Mouse (Mus musculus): ENCODE measurements around the gene Gm28308. TPM values are rescaled to one million over a fixed set of nuclear protein-coding genes. Genes with fewer than 3 reads are reported as not detected.

The Gm28308 gene
- total RNA-seq, 2 experiments from 2014 or later: not detected

- Histone ChIP-seq H3K27ac (no peak overlapping the region), H3K4me3 (no peak overlapping the region)
- intact Hi-C loops (cut with DNase I): loop anchor here (5.0 kb wide), 1 partner anchor 988 kb away; no protein-coding TSS in a partner anchor
- DNase-seq (ENCODE audit: extremely low spot score in 1 of 2, low spot score in 2 of 2): no peak
- TF ChIP-seq CTCF (IDR thresholded peaks at IDR 0.05): no peak
These were observed 47.4 kb downstream of the Gm28308 start for GRCm38 (mm10) chr6:52165441-52166370.

- Histone ChIP-seq H3K27ac (no peak within 1 kb of the TSS), H3K4me3 (no peak within 1 kb of the TSS)
- TF ChIP-seq CTCF (IDR thresholded peaks at IDR 0.05): no peak
- intact Hi-C loops (cut with DNase I): loop anchor here (5.0 kb wide), 2 partner anchors 147 to 988 kb away; partner anchors contain the start of gene Evx1
- no peak for DNase-seq (ENCODE audit: extremely low spot score in 1 of 2, low spot score in 2 of 2)
These were observed 48.3 kb downstream of the Gm28308 start, which contains the start of gene Hoxa2 for GRCm38 (mm10) chr6:52164626-52165440. Hoxa2 (minus strand) TSS chr6:52164831.

GRCm38 (mm10) chr6:52164051-52164625 is 49.0 kb downstream of the Gm28308 start:
- DNase-seq (ENCODE audit: extremely low spot score in 1 of 2, low spot score in 2 of 2): no peak
- Histone ChIP-seq H3K27ac (no peak overlapping the region), H3K4me3 (no peak overlapping the region)
- TF ChIP-seq CTCF (IDR thresholded peaks at IDR 0.05): no peak
- intact Hi-C loops (cut with DNase I): loop anchor here (5.0 kb wide), 1 partner anchor 148 kb away; the partner anchor contains the start of gene Evx1

- DNase-seq (ENCODE audit: extremely low spot score in 1 of 2, low spot score in 2 of 2): no peak
- H3K27ac ChIP-seq: no peak overlapping the region
- TF ChIP-seq CTCF (IDR thresholded peaks at IDR 0.05): no peak
- no peak overlapping the region for H3K4me3 ChIP-seq
- intact Hi-C loops (cut with DNase I): loop anchor here (5.0 kb wide), 1 partner anchor 149 kb away; the partner anchor contains the start of gene Evx1
These were observed 49.6 kb downstream of the Gm28308 start for GRCm38 (mm10) chr6:52163366-52164031.

- no peak overlapping the region for H3K27ac ChIP-seq
- intact Hi-C loops (cut with DNase I): loop anchor here (5.0 kb wide), 1 partner anchor 150 kb away; the partner anchor contains the start of gene Evx1
- DNase-seq (ENCODE audit: extremely low spot score in 1 of 2, low spot score in 2 of 2): no peak
- no peak overlapping the region for H3K4me3 ChIP-seq
- no peak for TF ChIP-seq CTCF (IDR thresholded peaks at IDR 0.05)
These were observed 50.4 kb downstream of the Gm28308 start for GRCm38 (mm10) chr6:52162611-52163365.

- no peak for DNase-seq (ENCODE audit: extremely low spot score in 1 of 2, low spot score in 2 of 2)
- no peak overlapping the region for H3K4me3 ChIP-seq
- no peak overlapping the region for H3K27ac ChIP-seq
- no peak for TF ChIP-seq CTCF (IDR thresholded peaks at IDR 0.05)
- intact Hi-C loops (cut with DNase I): loop anchor here (5.0 kb wide), 1 partner anchor 150 kb away; the partner anchor contains the start of gene Evx1
These were observed 51.1 kb downstream of the Gm28308 start for GRCm38 (mm10) chr6:52162093-52162380.

- no peak for DNase-seq (ENCODE audit: extremely low spot score in 1 of 2, low spot score in 2 of 2)
- intact Hi-C loops (cut with DNase I): loop anchor here (5.0 kb wide), 1 partner anchor 151 kb away; the partner anchor contains the start of gene Evx1
- H3K4me3 ChIP-seq: no peak overlapping the region
- no peak for TF ChIP-seq CTCF (IDR thresholded peaks at IDR 0.05)
- H3K27ac ChIP-seq: no peak overlapping the region
These were observed 51.6 kb downstream of the Gm28308 start for GRCm38 (mm10) chr6:52161336-52162092.

GRCm38 (mm10) chr6:52160511-52161335 is 52.4 kb downstream of the Gm28308 start:
- H3K4me3 ChIP-seq: no peak overlapping the region
- intact Hi-C loops (cut with DNase I): loop anchor here (5.0 kb wide), 1 partner anchor 152 kb away; the partner anchor contains the start of gene Evx1
- TF ChIP-seq CTCF (IDR thresholded peaks at IDR 0.05): no peak
- no peak overlapping the region for H3K27ac ChIP-seq
- no peak for DNase-seq (ENCODE audit: extremely low spot score in 1 of 2, low spot score in 2 of 2)

- no peak for TF ChIP-seq CTCF (IDR thresholded peaks at IDR 0.05)
- H3K4me3 ChIP-seq: no peak overlapping the region
- no peak for DNase-seq (ENCODE audit: extremely low spot score in 1 of 2, low spot score in 2 of 2)
- H3K27ac ChIP-seq: no peak overlapping the region
- intact Hi-C loops (cut with DNase I): loop anchor here (5.0 kb wide), 2 partner anchors 148 to 152 kb away; partner anchors contain the start of genes Evx1 and Skap2
These were observed 53.2 kb downstream of the Gm28308 start for GRCm38 (mm10) chr6:52159979-52160378.

Data from left cerebral cortex, adult 2 months (tissue).